Mouse (Mus musculus): ENCODE data around the gene Ftsj1. TPM values are rescaled to one million over a fixed set of nuclear protein-coding genes. Genes with fewer than 3 reads are reported as not detected.
A peak's percentile ranks its signal among the peaks of the same experiment; 100 is the strongest.

Gene Ftsj1
- polyA plus RNA-seq, 2 experiments, result 23.9 to 35.2 TPM

DNA sequence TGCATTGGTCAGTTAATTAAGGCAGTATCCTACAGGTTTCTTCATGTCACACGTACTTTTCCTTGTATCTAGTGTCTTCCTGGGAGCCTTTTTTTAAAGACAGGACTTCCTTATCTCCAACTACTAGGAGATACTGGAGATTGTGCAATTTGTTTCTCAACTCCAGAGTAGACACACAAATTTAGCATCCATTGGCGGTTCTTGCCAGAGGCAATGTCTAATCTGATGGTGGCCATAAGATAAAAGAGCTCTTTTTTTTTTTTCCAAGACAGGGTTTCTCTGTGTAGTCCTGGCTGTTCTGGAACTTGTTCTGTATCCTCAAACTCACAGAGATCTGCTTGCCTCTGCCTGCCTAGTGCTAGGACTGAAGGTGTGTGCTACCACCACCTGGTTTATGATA, 42.5 kb downstream of the Ftsj1 start:
- 22% methylated on average over 2 of the region's 2 CpGs for WGBS (ENCODE audit: insufficient replicate concordance)
- H3K36me3 ChIP-seq (replicated peaks; ENCODE audit: control insufficient read depth, insufficient read depth, low read depth), result no peaks in the 10 kb centered on the region
- no peaks in the 10 kb centered on the region for H3K9me3 ChIP-seq (ENCODE audit: control insufficient read depth, low read length)
- no peaks in the 10 kb centered on the region; the same call in 1 of the 2 replicates for H3K27me3 ChIP-seq (ENCODE audit: control insufficient read depth, insufficient read depth, low read length)
- H3K4me3 ChIP-seq (ENCODE audit: insufficient read depth in 1 of 2, low read depth in 2 of 2, low read length in 2 of 2), result no peak overlapping the region
- DNase-seq (ENCODE audit: low read depth in 3 of 3, low spot score in 3 of 3), result no peak
- no peak overlapping the region for H3K27ac ChIP-seq
- no peak for ATAC-seq (ENCODE audit: insufficient read depth)
- H3K4me2 ChIP-seq (ENCODE audit: low read depth), result no peak overlapping the region
- H3K9ac ChIP-seq (replicated peaks), result no peak overlapping the region
- TF ChIP-seq EP300 (IDR thresholded peaks at IDR 0.05; ENCODE audit: low read depth) (no peak), CTCF (IDR thresholded peaks at IDR 0.05; ENCODE audit: low read depth) (no peak)
- H3K4me1 ChIP-seq (replicated peaks; ENCODE audit: control insufficient read depth in 2 of 2, insufficient read depth in 2 of 2, low read length in 1 of 2), result peaks cover 0 to 5% of the 10 kb centered on the region in 2 experiments; a peak in 1 of 4 replicates

- DNase-seq (ENCODE audit: low read depth in 3 of 3, low spot score in 3 of 3) (no peak), ATAC-seq (ENCODE audit: insufficient read depth) (no peak)
- no peak overlapping the region for H3K9ac ChIP-seq (replicated peaks)
- no peaks in the 10 kb centered on the region for H3K9me3 ChIP-seq (ENCODE audit: control insufficient read depth, low read length)
- H3K4me2 ChIP-seq (ENCODE audit: low read depth), result peak overlapping the region; percentile 74
- TF ChIP-seq EP300 (IDR thresholded peaks at IDR 0.05; ENCODE audit: low read depth), result no peak
- TF ChIP-seq CTCF (IDR thresholded peaks at IDR 0.05; ENCODE audit: low read depth), result no peak
- H3K4me1 ChIP-seq (replicated peaks; ENCODE audit: control insufficient read depth in 2 of 2, insufficient read depth in 2 of 2, low read length in 1 of 2), result peaks cover 0 to 5% of the 10 kb centered on the region in 2 experiments; a peak in 1 of 4 replicates
- no peak overlapping the region for H3K27ac ChIP-seq
- 32% methylated on average over 4 of the region's 4 CpGs for WGBS (ENCODE audit: insufficient replicate concordance)
- H3K27me3 ChIP-seq (ENCODE audit: control insufficient read depth, insufficient read depth, low read length), result no peaks in the 10 kb centered on the region; the same call in 1 of the 2 replicates
- no peaks in the 10 kb centered on the region for H3K36me3 ChIP-seq (replicated peaks; ENCODE audit: control insufficient read depth, insufficient read depth, low read depth)
- H3K4me3 ChIP-seq (ENCODE audit: insufficient read depth in 1 of 2, low read depth in 2 of 2, low read length in 2 of 2), result no peak overlapping the region
Observed at GRCm38 (mm10) chrX:8207224-8207623, 45.0 kb downstream of the Ftsj1 start.

GRCm38 (mm10) chrX:8206694-8207197, 45.5 kb downstream of the Ftsj1 start:
- Histone ChIP-seq H3K27ac (no peak overlapping the region), H3K27me3 (ENCODE audit: control insufficient read depth, insufficient read depth, low read length) (no peaks in the 10 kb centered on the region; the same call in 1 of the 2 replicates), H3K4me2 (ENCODE audit: low read depth) (peak overlapping the region; percentile 74), H3K4me1 (replicated peaks; ENCODE audit: control insufficient read depth in 2 of 2, insufficient read depth in 2 of 2, low read length in 1 of 2) (peaks cover 0 to 5% of the 10 kb centered on the region in 2 experiments; a peak in 1 of 4 replicates), H3K4me3 (ENCODE audit: insufficient read depth in 1 of 2, low read depth in 2 of 2, low read length in 2 of 2) (peak overlapping the region; percentile 49 to 51), H3K9ac (replicated peaks) (no peak overlapping the region), H3K36me3 (replicated peaks; ENCODE audit: control insufficient read depth, insufficient read depth, low read depth) (no peaks in the 10 kb centered on the region), H3K9me3 (ENCODE audit: control insufficient read depth, low read length) (no peaks in the 10 kb centered on the region)
- ATAC-seq (ENCODE audit: insufficient read depth), result no peak
- 12% methylated on average over 11 of the region's 11 CpGs for WGBS (ENCODE audit: insufficient replicate concordance)
- no peak for TF ChIP-seq CTCF (IDR thresholded peaks at IDR 0.05; ENCODE audit: low read depth)
- no peak for TF ChIP-seq EP300 (IDR thresholded peaks at IDR 0.05; ENCODE audit: low read depth)
- DNase-seq (ENCODE audit: low read depth in 3 of 3, low spot score in 3 of 3), result no peak

DNA sequence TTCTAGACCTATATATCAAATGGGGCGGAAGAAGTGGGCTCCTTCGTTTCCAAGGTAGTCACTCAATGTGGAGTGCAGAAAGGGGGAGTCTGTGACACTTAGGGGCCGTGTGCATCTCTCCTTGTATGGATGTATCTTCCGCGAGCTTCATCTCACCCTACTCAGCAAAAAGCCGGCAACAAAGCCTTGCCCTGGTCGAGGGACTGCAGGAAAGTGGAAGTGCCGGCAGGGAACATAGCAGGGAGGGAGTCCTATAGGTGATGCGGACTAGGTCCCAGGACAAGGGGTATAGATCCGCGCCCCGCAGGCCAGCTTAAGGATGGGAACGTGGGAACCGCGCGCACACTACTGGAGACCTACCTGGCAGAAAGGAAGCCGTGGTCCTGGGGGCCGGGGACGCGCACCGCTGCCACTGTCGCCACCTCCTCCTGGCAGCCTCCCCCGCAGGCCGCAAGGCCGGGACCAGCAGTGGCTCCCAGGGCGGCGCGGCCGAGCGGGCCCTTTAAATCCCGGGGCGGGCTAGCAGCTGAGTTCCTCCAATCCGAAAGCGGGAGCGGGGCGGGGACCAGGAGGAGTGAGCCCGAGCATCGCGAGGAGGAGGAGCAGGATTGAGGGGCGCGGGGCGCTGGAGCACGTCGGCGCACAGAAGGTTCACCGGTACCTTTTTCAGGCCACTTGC, 46.1 kb downstream of the Ftsj1 start, which contains the start of gene Porcn:
TSS of gene Porcn (minus strand) at position 511 of the 679 bp plus-strand sequence.
- 6% methylated on average over 46 of the region's 46 CpGs for WGBS (ENCODE audit: insufficient replicate concordance)
- Histone ChIP-seq H3K9ac (replicated peaks) (no peak within 1 kb of the TSS), H3K4me2 (ENCODE audit: low read depth) (peak within 1 kb of the TSS; percentile 74), H3K36me3 (replicated peaks; ENCODE audit: control insufficient read depth, insufficient read depth, low read depth) (no peaks in the 10 kb centered on the region), H3K4me3 (ENCODE audit: insufficient read depth in 1 of 2, low read depth in 2 of 2, low read length in 2 of 2) (peak within 1 kb of the TSS; percentile 49 to 51), H3K27ac (no peak within 1 kb of the TSS), H3K4me1 (replicated peaks; ENCODE audit: control insufficient read depth in 2 of 2, insufficient read depth in 2 of 2, low read length in 1 of 2) (peaks cover 0 to 5% of the 10 kb centered on the region in 2 experiments; a peak in 1 of 4 replicates), H3K9me3 (ENCODE audit: control insufficient read depth, low read length) (no peaks in the 10 kb centered on the region), H3K27me3 (ENCODE audit: control insufficient read depth, insufficient read depth, low read length) (no peaks in the 10 kb centered on the region; the same call in 1 of the 2 replicates)
- ATAC-seq (ENCODE audit: insufficient read depth), result peak; percentile 92
- DNase-seq (ENCODE audit: low read depth in 3 of 3, low spot score in 3 of 3), result peak; percentile 47 to 54 (median 51)
- no peak for TF ChIP-seq EP300 (IDR thresholded peaks at IDR 0.05; ENCODE audit: low read depth)
- no peak for TF ChIP-seq CTCF (IDR thresholded peaks at IDR 0.05; ENCODE audit: low read depth)

- Histone ChIP-seq H3K9ac (replicated peaks) (no peak overlapping the region), H3K4me1 (replicated peaks; ENCODE audit: control insufficient read depth in 2 of 2, insufficient read depth in 2 of 2, low read length in 1 of 2) (peaks cover 0 to 5% of the 10 kb centered on the region in 2 experiments; a peak in 1 of 4 replicates), H3K4me2 (ENCODE audit: low read depth) (peak overlapping the region; percentile 74), H3K36me3 (replicated peaks; ENCODE audit: control insufficient read depth, insufficient read depth, low read depth) (no peaks in the 10 kb centered on the region), H3K9me3 (ENCODE audit: control insufficient read depth, low read length) (no peaks in the 10 kb centered on the region), H3K4me3 (ENCODE audit: insufficient read depth in 1 of 2, low read depth in 2 of 2, low read length in 2 of 2) (no peak overlapping the region), H3K27me3 (ENCODE audit: control insufficient read depth, insufficient read depth, low read length) (no peaks in the 10 kb centered on the region; the same call in 1 of the 2 replicates), H3K27ac (no peak overlapping the region)
- TF ChIP-seq CTCF (IDR thresholded peaks at IDR 0.05; ENCODE audit: low read depth) (no peak), EP300 (IDR thresholded peaks at IDR 0.05; ENCODE audit: low read depth) (no peak)
- DNase-seq (ENCODE audit: low read depth in 3 of 3, low spot score in 3 of 3) (no peak), ATAC-seq (ENCODE audit: insufficient read depth) (no peak)
- WGBS (ENCODE audit: insufficient replicate concordance), result 36% methylated on average over 7 of the region's 7 CpGs
Observed at GRCm38 (mm10) chrX:8205551-8205950, 46.7 kb downstream of the Ftsj1 start.
